Mouse (Mus musculus): ENCODE data around the gene Zcchc14. TPM values are rescaled to one million over a fixed set of nuclear protein-coding genes. Genes with fewer than 3 reads are reported as not detected.

The Zcchc14 gene
- polyA plus RNA-seq, 1 experiment, result 18.2 TPM

DNA sequence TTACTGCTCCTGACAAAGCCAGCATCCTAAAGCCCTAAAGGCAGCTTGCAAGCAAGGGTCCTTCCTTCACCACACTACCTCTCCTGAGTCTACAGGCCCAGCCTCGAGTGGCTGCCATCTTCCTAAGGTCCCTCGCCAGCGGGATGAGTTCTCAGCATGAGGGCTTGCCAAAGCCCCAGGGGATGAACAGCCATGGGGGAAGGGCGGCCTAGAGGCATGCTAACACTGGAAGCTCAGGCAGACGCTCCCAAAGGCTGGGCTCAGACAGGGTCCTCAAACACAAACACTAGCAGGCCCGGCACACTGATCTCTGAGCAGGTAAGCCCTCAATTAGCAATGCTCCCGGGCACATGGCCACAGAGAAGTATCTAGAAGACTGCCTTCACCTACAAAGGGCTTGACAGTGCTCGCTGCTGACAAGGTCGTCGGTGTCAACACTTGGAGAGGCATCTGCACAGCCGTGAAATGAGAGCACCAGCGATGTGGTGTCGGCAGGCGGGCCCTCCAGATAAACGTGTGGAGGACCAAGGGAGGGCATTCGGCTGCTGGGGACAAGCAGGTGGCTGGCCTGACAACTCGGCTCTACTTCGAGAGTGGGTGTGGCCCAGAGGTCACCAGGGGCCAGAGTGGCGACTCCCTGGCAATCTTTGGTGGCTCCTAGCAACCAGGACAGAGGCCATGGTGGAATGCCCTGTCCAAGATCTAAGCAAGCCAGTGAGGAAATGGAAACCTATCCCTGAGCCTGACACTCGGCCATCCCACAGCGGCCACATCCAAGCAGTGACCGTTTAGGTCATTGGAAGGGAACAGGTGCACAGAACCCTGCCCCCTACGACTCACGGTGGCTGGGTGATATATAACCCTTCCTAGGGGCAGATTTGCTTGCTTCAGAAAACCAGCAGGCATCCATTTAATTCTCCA lies 101.4 kb downstream of the Zcchc14 start:
- Histone ChIP-seq H3ac (ENCODE audit: control insufficient read depth, insufficient read length, low read depth) (no peak overlapping the region), H3K79me2 (ENCODE audit: control insufficient read depth, insufficient read depth) (no peaks in the 10 kb centered on the region), H3K27me3 (ENCODE audit: control insufficient read depth, insufficient read depth, insufficient read length) (no peaks in the 10 kb centered on the region), H3K36me3 (ENCODE audit: control insufficient read depth, insufficient read depth) (no peaks in the 10 kb centered on the region), H3K4me3 (ENCODE audit: insufficient read depth, poor library complexity, severe bottlenecking) (no peak overlapping the region), H3K79me3 (ENCODE audit: low read depth) (no peaks in the 10 kb centered on the region)
- no peak for TF ChIP-seq CEBPB (IDR thresholded peaks at IDR 0.05; ENCODE audit: low read depth)

DNA sequence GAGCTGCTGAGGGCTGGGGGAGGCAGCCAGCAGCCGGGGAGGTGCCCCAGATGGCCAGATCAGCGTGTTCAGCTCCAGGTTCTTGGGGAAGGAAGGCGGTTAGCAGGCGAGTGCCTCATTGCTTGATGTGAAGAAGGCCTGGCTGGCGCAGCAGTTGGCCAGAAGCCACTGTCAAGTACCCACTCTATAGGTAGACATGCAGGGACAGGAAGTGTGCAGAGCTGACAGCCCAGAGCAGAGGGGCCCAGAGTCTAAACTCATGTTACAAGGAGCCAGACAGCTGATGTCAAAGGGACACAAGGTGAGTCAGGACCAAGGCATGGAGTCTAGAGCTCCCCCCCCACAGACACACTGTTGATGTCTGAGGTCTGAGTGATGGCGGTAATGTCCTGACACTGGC lies 102.6 kb downstream of the Zcchc14 start:
- Histone ChIP-seq H3K79me2 (ENCODE audit: control insufficient read depth, insufficient read depth) (no peaks in the 10 kb centered on the region), H3K27me3 (ENCODE audit: control insufficient read depth, insufficient read depth, insufficient read length) (peaks cover 11% of the 10 kb centered on the region), H3K36me3 (ENCODE audit: control insufficient read depth, insufficient read depth) (no peaks in the 10 kb centered on the region), H3K4me3 (ENCODE audit: insufficient read depth, poor library complexity, severe bottlenecking) (no peak overlapping the region), H3ac (ENCODE audit: control insufficient read depth, insufficient read length, low read depth) (no peak overlapping the region), H3K79me3 (ENCODE audit: low read depth) (no peaks in the 10 kb centered on the region)
- TF ChIP-seq CEBPB (IDR thresholded peaks at IDR 0.05; ENCODE audit: low read depth) (no peak), MYOG (IDR thresholded peaks at IDR 0.05; ENCODE audit: control insufficient read depth, extremely low read depth, insufficient read length) (no peak), CTCF (IDR thresholded peaks at IDR 0.05; ENCODE audit: control insufficient read depth, insufficient read depth, insufficient read length) (no peak), FOSL1 (IDR thresholded peaks at IDR 0.05; ENCODE audit: insufficient read depth, low read length, poor library complexity, severe bottlenecking) (no peak), MYOD1 (IDR thresholded peaks at IDR 0.05; ENCODE audit: control insufficient read depth, insufficient read length, low read depth) (no peak), MAX (IDR thresholded peaks at IDR 0.05) (no peak), USF1 (IDR thresholded peaks at IDR 0.05; ENCODE audit: low read depth) (no peak)

Other genes starting within 250 kb of the Zcchc14 start
- gene 1700018B08Rik, start 108.6 kb downstream of the Zcchc14 start, polyA plus RNA-seq (2012; fragmentation: generic; extraction: Trizol), result not detected
- gene Fbxo31, start 74.1 kb downstream of the Zcchc14 start, polyA plus RNA-seq (2012; fragmentation: generic; extraction: Trizol), result 9.4 TPM
- gene Map1lc3b, start 62.5 kb downstream of the Zcchc14 start, polyA plus RNA-seq (2012; fragmentation: generic; extraction: Trizol), result 101 TPM
- 0.02 TPM for gene Jph3, start 76.7 kb upstream of the Zcchc14 start, polyA plus RNA-seq (2012; fragmentation: generic; extraction: Trizol)
- gene Klhdc4, start 176.7 kb upstream of the Zcchc14 start, polyA plus RNA-seq (2012; fragmentation: generic; extraction: Trizol), result 53.5 TPM

Measured in C2C12 (cell line).